Mouse (Mus musculus): ENCODE results near the gene Rsph14. TPM values are rescaled to one million over a fixed set of nuclear protein-coding genes. Genes with fewer than 3 reads are reported as not detected.

Gene Rsph14
- polyA plus RNA-seq, 1 experiment from 2014 or later: not detected

DNA sequence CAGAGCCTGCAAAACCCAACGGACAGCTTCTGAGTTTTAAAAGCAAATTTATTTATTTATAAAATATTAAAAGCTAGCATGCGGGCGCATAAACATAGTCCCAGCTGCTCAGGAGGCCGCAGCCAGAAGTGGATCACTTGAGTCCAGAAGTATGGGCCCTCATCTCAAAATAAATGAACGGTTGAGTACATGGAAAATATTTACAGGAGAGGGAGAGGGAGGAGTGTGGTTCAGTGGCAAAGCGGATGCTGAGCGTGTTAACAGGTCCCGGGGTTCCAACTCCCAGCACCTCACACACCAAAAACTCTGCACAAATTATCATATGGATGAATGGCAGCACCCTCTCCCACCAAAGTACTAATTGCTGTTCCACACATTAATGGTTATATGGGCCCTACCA, 25.9 kb upstream of the Rsph14 start:
- Histone ChIP-seq H3K9me3 (ENCODE audit: control insufficient read depth, low read length) (no peaks in the 10 kb centered on the region), H3K4me2 (ENCODE audit: low read depth, low read length, severe bottlenecking) (no peak overlapping the region), H3K4me1 (replicated peaks; ENCODE audit: control insufficient read depth, insufficient read depth, low read length) (peaks cover 15% of the 10 kb centered on the region), H3K27ac (ENCODE audit: low read depth, low read length) (no peak overlapping the region), H3K4me3 (ENCODE audit: low read depth, low read length) (no peak overlapping the region), H3K9ac (ENCODE audit: low read length) (no peak overlapping the region), H3K36me3 (ENCODE audit: control insufficient read depth, insufficient read depth, low read length) (no peaks in the 10 kb centered on the region), H3K27me3 (ENCODE audit: control insufficient read depth, insufficient read depth, low read length) (no peaks in the 10 kb centered on the region)
- ATAC-seq (replicated peaks; ENCODE audit: low FRiP score) (no peak), DNase-seq (ENCODE audit: low spot score) (no peak)
- WGBS: 81% methylated on average over 8 of the region's 8 CpGs

DNA sequence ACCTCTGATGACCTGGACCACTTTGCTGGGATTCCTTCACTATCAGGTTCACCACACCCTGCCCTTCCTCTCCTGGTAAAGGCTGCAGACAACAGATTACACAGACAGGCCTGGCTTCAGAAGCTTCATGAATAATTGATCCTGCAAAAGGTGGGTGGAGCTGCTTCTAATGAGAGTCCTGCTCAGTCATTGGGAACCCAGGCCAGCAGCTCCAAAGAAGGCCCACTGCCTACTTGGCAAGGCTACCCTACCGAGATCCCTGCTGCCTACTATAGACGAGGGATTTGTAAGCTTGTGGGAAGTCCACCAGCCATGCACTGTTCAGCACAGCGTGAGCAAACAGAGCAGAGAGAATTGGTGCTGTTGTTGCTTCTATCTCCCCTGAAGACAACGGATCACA, 23.9 kb upstream of the Rsph14 start:
- no peak overlapping the region for H3K4me2 ChIP-seq (ENCODE audit: low read depth, low read length, severe bottlenecking)
- no peak for DNase-seq (ENCODE audit: low spot score)

DNA sequence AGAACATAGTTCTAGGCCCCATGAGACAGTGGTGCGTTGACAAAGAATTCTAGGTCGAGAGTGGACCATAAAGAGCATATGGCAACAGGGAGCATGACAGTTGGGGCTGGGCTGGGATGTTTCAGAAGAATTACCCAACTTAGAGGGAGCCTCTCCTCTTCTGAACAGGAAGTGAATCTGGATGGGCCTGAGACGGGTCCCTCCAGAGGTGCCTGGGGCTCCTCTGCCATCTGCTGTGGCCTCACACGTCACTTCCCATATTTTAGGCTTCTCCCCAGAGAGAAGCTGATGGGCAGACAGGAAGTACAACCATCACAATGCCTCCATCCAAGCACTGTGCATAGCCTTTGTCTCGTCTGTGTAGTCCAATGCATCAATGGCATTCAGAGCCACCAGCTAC, 23.3 kb upstream of the Rsph14 start:
- H3K4me1 ChIP-seq (replicated peaks; ENCODE audit: control insufficient read depth, insufficient read depth, low read length): 0 out of 2 replicates have a peak, but pooled peaks cover 6% of the 10 kb centered on the region
- H3K27ac ChIP-seq (ENCODE audit: low read depth, low read length): no peak overlapping the region
- no peak overlapping the region for H3K4me2 ChIP-seq (ENCODE audit: low read depth, low read length, severe bottlenecking)
- no peak overlapping the region for H3K9ac ChIP-seq (ENCODE audit: low read length)
- DNase-seq (ENCODE audit: low spot score) (no peak), ATAC-seq (replicated peaks; ENCODE audit: low FRiP score) (no peak)
- no peak overlapping the region for H3K4me3 ChIP-seq (ENCODE audit: low read depth, low read length)
- no peaks in the 10 kb centered on the region for H3K36me3 ChIP-seq (ENCODE audit: control insufficient read depth, insufficient read depth, low read length)
- H3K27me3 ChIP-seq (ENCODE audit: control insufficient read depth, insufficient read depth, low read length): no peaks in the 10 kb centered on the region
- H3K9me3 ChIP-seq (ENCODE audit: control insufficient read depth, low read length): no peaks in the 10 kb centered on the region
- WGBS: 67% methylated on average over 5 of the region's 5 CpGs

More for the DNA sequence above, 23.9 kb upstream of the Rsph14 start:
- no peak overlapping the region for H3K4me3 ChIP-seq (ENCODE audit: low read depth, low read length)
- H3K4me1 ChIP-seq (replicated peaks; ENCODE audit: control insufficient read depth, insufficient read depth, low read length): 0 out of 2 replicates have a peak, but pooled peaks cover 6% of the 10 kb centered on the region
- 11% methylated on average over 4 of the region's 4 CpGs for WGBS
- H3K9ac ChIP-seq (ENCODE audit: low read length): no peak overlapping the region
- no peaks in the 10 kb centered on the region for H3K27me3 ChIP-seq (ENCODE audit: control insufficient read depth, insufficient read depth, low read length)
- no peak overlapping the region for H3K27ac ChIP-seq (ENCODE audit: low read depth, low read length)
- no peaks in the 10 kb centered on the region for H3K9me3 ChIP-seq (ENCODE audit: control insufficient read depth, low read length)
- ATAC-seq (replicated peaks; ENCODE audit: low FRiP score): no peak
- no peaks in the 10 kb centered on the region for H3K36me3 ChIP-seq (ENCODE audit: control insufficient read depth, insufficient read depth, low read length)

DNA sequence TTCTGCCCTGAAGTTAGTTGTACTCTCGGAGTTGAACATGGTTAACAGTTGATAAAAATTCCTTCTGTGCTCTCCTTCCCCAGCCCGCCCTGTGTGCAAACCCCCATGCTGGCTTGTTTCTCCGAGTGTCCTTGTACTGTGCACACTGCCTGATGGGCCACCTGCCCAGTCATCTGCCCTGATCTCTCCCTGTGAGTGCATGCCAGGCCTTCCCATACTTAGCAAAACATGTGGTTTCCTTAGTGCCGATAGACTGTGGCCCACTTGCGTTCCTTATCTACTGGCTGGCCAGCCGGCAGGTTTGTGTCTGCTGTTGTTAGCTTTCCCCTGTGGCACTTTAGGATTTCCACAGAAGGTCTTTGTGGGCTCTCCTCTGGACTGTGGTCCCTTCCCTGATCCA, 21.7 kb upstream of the Rsph14 start:
- H3K9ac ChIP-seq (ENCODE audit: low read length): no peak overlapping the region
- DNase-seq (ENCODE audit: low spot score) (no peak), ATAC-seq (replicated peaks; ENCODE audit: low FRiP score) (no peak)
- H3K4me3 ChIP-seq (ENCODE audit: low read depth, low read length): no peak overlapping the region
- H3K9me3 ChIP-seq (ENCODE audit: control insufficient read depth, low read length): no peaks in the 10 kb centered on the region
- no peaks in the 10 kb centered on the region for H3K27me3 ChIP-seq (ENCODE audit: control insufficient read depth, insufficient read depth, low read length)
- H3K36me3 ChIP-seq (ENCODE audit: control insufficient read depth, insufficient read depth, low read length): no peaks in the 10 kb centered on the region
- 88% methylated on average over 6 of the region's 6 CpGs for WGBS
- no peak overlapping the region for H3K27ac ChIP-seq (ENCODE audit: low read depth, low read length)
- no peak overlapping the region for H3K4me2 ChIP-seq (ENCODE audit: low read depth, low read length, severe bottlenecking)
- H3K4me1 ChIP-seq (replicated peaks; ENCODE audit: control insufficient read depth, insufficient read depth, low read length): 0 out of 2 replicates have a peak, but pooled peaks cover 3% of the 10 kb centered on the region

DNA sequence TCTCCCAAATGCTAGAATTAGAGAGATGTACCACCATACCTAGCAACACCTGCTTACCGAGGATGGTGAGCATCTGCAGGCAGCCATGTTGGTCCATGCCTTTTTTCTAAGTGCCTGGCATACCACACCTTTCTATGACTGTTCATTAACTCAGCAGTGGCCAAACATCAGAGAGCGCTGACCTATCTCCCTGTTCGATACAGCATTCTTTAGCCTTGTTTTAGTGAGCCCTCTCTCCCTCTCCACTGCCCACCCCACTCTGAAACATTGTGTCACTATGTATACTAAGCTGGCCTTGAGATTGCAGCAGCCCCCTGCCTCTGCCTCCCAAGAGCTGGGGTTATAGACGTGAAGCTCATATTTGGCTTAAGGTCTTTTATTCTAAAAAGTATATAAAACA, 21.3 kb upstream of the Rsph14 start:
- no peak for ATAC-seq (replicated peaks; ENCODE audit: low FRiP score)
- 90% methylated on average over 4 of the region's 4 CpGs for WGBS

DNA sequence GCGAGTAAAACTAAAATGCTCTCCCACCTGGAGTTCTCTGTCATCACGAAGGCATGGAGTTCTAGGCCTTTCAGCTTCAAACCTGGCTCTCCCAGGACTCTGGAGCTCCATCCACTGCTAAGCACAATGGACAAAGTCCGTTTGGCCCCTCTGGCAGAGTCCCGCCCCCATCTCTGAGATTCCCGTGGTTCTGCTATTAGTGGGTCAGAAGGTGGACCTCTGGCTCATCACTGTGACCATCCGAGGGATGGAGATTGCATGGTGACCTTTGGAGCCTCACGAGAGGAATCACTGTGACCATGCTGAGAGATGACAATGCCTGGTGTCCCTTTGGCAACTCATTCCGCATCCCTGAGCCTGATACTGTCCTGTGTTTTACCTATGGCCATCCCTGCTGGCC, 20.5 kb upstream of the Rsph14 start:
- no peak overlapping the region for H3K4me2 ChIP-seq (ENCODE audit: low read depth, low read length, severe bottlenecking)
- DNase-seq (ENCODE audit: low spot score) (no peak), ATAC-seq (replicated peaks; ENCODE audit: low FRiP score) (no peak)
- H3K4me1 ChIP-seq (replicated peaks; ENCODE audit: control insufficient read depth, insufficient read depth, low read length): no peaks in the 10 kb centered on the region
- no peaks in the 10 kb centered on the region for H3K36me3 ChIP-seq (ENCODE audit: control insufficient read depth, insufficient read depth, low read length)
- no peak overlapping the region for H3K4me3 ChIP-seq (ENCODE audit: low read depth, low read length)
- H3K9ac ChIP-seq (ENCODE audit: low read length): no peak overlapping the region
- no peaks in the 10 kb centered on the region for H3K9me3 ChIP-seq (ENCODE audit: control insufficient read depth, low read length)
- H3K27me3 ChIP-seq (ENCODE audit: control insufficient read depth, insufficient read depth, low read length): no peaks in the 10 kb centered on the region
- whole genome bisulfite sequencing: 81% methylated on average over 8 of the region's 8 CpGs
- no peak overlapping the region for H3K27ac ChIP-seq (ENCODE audit: low read depth, low read length)

More for the DNA sequence above, 21.3 kb upstream of the Rsph14 start:
- Histone ChIP-seq H3K36me3 (ENCODE audit: control insufficient read depth, insufficient read depth, low read length) (no peaks in the 10 kb centered on the region), H3K9ac (ENCODE audit: low read length) (no peak overlapping the region), H3K27me3 (ENCODE audit: control insufficient read depth, insufficient read depth, low read length) (no peaks in the 10 kb centered on the region), H3K27ac (ENCODE audit: low read depth, low read length) (no peak overlapping the region), H3K9me3 (ENCODE audit: control insufficient read depth, low read length) (no peaks in the 10 kb centered on the region), H3K4me3 (ENCODE audit: low read depth, low read length) (no peak overlapping the region), H3K4me2 (ENCODE audit: low read depth, low read length, severe bottlenecking) (no peak overlapping the region), H3K4me1 (replicated peaks; ENCODE audit: control insufficient read depth, insufficient read depth, low read length) (0 out of 2 replicates have a peak, but pooled peaks cover under 1% of the 10 kb centered on the region)
- no peak for DNase-seq (ENCODE audit: low spot score)

DNA sequence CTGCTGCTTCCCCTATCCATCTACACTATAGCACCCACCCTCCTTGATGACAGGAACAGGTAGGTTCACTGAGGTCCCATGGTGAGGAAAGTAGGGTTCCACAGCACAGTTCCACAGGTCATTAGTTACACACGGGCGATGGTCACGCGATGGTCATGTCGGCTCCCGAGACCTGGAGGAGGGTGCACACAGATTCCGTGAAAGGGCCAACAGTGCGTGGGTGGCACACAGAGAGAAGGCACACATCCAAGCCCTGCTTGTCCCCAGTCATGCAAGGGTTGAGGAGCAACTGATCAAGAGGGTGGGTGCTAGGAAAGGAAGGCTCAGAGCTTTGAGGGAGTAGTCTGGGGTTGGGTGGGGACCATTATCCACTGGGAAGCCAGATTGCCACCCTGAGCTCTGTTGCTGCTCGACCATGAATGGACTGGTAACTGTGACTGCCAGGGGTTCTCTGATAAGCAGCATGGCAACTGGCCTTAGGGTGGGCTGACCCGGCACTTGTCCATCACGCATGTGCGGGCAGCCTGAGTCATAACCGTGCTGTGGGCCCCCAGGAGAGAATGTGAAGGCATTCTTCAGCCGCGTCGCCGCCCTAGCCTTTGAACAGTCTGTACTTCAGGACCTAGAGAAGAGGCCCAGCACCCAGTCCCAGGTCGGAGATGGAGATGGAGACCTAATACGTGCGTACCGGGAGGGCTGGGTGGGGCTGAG, 19.1 kb upstream of the Rsph14 start:
- 94% methylated on average over 21 of the region's 21 CpGs for WGBS

DNA sequence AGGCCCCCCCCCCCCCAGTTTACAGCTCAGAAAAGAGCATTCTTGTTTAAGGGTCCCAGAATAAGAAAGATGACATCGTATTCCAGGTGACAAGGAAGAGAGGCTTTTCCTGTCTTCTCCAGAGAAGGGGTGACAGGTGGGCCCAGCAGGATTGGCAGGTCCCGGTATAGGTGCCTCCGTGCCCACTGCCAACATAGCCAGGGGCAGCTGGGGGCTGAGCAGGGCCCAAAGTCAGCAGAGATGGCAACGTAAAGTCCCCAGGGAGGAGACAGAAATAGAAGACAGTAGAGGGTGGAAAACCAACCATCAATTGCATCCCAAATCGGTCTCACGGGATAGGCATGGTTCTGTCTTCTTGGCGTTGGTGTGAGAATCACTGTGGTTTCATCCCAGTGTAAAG, 16.3 kb upstream of the Rsph14 start:
- DNase-seq (ENCODE audit: low spot score): no peak
- Histone ChIP-seq H3K4me1 (replicated peaks; ENCODE audit: control insufficient read depth, insufficient read depth, low read length) (no peaks in the 10 kb centered on the region), H3K4me3 (ENCODE audit: low read depth, low read length) (no peak overlapping the region), H3K9ac (ENCODE audit: low read length) (no peak overlapping the region), H3K36me3 (ENCODE audit: control insufficient read depth, insufficient read depth, low read length) (no peaks in the 10 kb centered on the region), H3K27ac (ENCODE audit: low read depth, low read length) (no peak overlapping the region), H3K9me3 (ENCODE audit: control insufficient read depth, low read length) (no peaks in the 10 kb centered on the region), H3K4me2 (ENCODE audit: low read depth, low read length, severe bottlenecking) (no peak overlapping the region), H3K27me3 (ENCODE audit: control insufficient read depth, insufficient read depth, low read length) (no peaks in the 10 kb centered on the region)
- ATAC-seq (replicated peaks; ENCODE audit: low FRiP score): no peak
- WGBS: 94% methylated on average over 7 of the region's 7 CpGs

More for the DNA sequence above, 19.1 kb upstream of the Rsph14 start:
- Histone ChIP-seq H3K27ac (ENCODE audit: low read depth, low read length) (no peak overlapping the region), H3K27me3 (ENCODE audit: control insufficient read depth, insufficient read depth, low read length) (no peaks in the 10 kb centered on the region), H3K9me3 (ENCODE audit: control insufficient read depth, low read length) (no peaks in the 10 kb centered on the region), H3K4me1 (replicated peaks; ENCODE audit: control insufficient read depth, insufficient read depth, low read length) (no peaks in the 10 kb centered on the region), H3K36me3 (ENCODE audit: control insufficient read depth, insufficient read depth, low read length) (no peaks in the 10 kb centered on the region), H3K9ac (ENCODE audit: low read length) (no peak overlapping the region), H3K4me2 (ENCODE audit: low read depth, low read length, severe bottlenecking) (no peak overlapping the region), H3K4me3 (ENCODE audit: low read depth, low read length) (no peak overlapping the region)
- DNase-seq (ENCODE audit: low spot score) (no peak), ATAC-seq (replicated peaks; ENCODE audit: low FRiP score) (no peak)

DNA sequence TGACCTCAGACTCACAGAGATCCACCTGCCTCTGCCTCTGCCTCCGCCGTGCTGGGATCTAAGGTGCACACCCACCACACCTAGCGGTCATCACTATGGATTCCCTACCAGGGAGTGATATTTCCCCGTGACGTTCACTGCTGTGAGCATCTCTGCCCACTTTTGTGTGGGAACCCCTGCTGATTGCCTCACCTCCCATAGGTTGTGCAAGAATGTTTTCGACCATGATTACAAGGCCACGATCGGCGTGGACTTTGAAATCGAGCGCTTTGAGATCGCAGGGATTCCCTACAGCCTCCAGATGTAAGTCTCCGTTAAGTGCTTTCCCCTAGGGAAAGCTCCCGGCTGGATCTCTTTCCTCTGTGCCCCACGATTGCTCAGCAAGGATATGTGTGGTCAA, 13.4 kb upstream of the Rsph14 start:
- H3K4me3 ChIP-seq (ENCODE audit: low read depth, low read length): no peak overlapping the region
- no peak overlapping the region for H3K9ac ChIP-seq (ENCODE audit: low read length)
- no peak for ATAC-seq (replicated peaks; ENCODE audit: low FRiP score)
- DNase-seq (ENCODE audit: low spot score): no peak
- H3K27ac ChIP-seq (ENCODE audit: low read depth, low read length): no peak overlapping the region
- H3K9me3 ChIP-seq (ENCODE audit: control insufficient read depth, low read length): no peaks in the 10 kb centered on the region
- H3K4me1 ChIP-seq (replicated peaks; ENCODE audit: control insufficient read depth, insufficient read depth, low read length): no peaks in the 10 kb centered on the region
- no peaks in the 10 kb centered on the region for H3K27me3 ChIP-seq (ENCODE audit: control insufficient read depth, insufficient read depth, low read length)
- no peaks in the 10 kb centered on the region for H3K36me3 ChIP-seq (ENCODE audit: control insufficient read depth, insufficient read depth, low read length)
- WGBS: 94% methylated on average over 15 of the region's 15 CpGs
- H3K4me2 ChIP-seq (ENCODE audit: low read depth, low read length, severe bottlenecking): no peak overlapping the region

Measured in forebrain, embryonic 11.5 days (tissue).